Mouse (Mus musculus) lung, postnatal 14 days (tissue): Measurements from ENCODE around the gene Aacs.
"Not testable (repeated sequence)": the region's sequence is repeated elsewhere in the genome, so short reads cannot be mapped to it uniquely, and the experiment has no call there.

Experiments used
- DNase-seq: peaks from one replicate; pipeline ENCODE4 v3.0.0; 2021

Gene Aacs

GRCm38 (mm10) chr5:125466483-125466882, 9.1 kb upstream of the Aacs start:
- DNase-seq, result no peak

DNA sequence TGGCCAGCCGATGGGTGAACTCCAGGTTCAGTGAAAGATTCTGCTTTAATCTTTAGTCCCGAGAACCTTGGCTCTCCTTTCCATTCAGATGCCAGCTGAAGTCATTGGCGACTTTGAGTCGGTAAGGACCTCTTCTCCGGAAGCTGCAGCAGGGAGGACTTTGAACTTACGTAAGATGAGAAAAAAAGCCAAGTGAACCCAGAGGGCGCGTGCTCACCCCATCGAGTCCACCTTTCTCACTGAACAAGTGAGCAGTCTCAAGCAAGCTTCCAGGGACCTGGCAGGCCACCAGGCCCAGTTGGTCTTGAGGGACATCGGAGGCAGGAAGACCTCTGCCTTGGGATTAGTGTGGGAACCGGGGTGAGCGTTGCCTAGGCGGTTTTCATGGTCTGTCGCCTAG, 8.4 kb upstream of the Aacs start:
- DNase-seq, result no peak

DNA sequence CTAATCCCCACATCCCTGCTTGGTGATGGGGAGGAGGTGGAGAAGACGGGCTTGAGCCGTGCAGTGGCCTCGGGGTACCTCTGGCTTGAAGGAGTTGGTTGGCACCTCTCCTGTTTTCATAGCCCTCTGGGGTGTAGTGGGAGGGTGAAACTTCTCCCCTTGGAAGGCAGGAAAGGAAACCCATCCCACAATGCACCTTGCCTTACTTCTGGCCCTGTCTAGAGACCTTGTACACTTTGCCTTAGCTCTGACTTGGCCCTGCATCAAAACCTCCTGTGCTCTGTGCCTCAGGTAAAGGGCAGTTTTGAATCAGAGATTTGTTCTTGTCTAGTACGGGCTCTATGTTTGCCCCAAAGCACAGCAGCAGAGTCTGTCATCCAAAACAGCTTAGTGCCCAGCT, 4.9 kb upstream of the Aacs start:
- DNase-seq, result no peak

GRCm38 (mm10) chr5:125472796-125473475, 2.7 kb upstream of the Aacs start:
- DNase-seq, result no peak

GRCm38 (mm10) chr5:125475030-125475429, 584 bp upstream of the Aacs start:
- DNase-seq, result no peak

GRCm38 (mm10) chr5:125476286-125476625, 642 bp downstream of the Aacs start:
- DNase-seq, result no peak

DNA sequence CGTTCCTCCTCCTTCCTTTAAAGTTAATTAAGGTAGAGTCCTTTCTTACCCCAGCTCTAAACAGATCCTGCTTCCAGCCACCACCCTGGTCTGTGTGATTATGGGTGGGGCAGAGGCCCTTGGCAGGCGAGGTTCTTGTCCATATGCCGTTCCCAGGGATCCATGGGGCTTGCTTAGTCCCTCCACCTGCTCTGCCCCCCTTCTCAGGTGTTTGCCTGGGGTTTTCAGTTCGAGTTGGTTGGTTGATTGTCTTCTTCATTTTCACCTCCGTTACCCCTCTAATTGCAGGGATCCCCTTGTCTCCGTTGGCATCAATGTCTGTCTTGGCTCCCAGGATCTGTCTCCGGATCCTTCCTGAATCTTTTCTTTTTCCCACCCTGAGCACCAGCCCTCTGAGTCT, 1.2 kb downstream of the Aacs start:
- no peak for DNase-seq

GRCm38 (mm10) chr5:125477533-125477932, 1.9 kb downstream of the Aacs start:
- DNase-seq, result no peak

GRCm38 (mm10) chr5:125478037-125478436, 2.4 kb downstream of the Aacs start:
- no peak for DNase-seq

- no peak for DNase-seq
These were observed 3.8 kb downstream of the Aacs start for GRCm38 (mm10) chr5:125479376-125479775.

- DNase-seq, result no peak
These were observed 5.0 kb downstream of the Aacs start for GRCm38 (mm10) chr5:125480434-125481231.

GRCm38 (mm10) chr5:125482474-125482873, 6.9 kb downstream of the Aacs start:
- DNase-seq, result no peak

- no peak for DNase-seq
These were observed 8.3 kb downstream of the Aacs start for GRCm38 (mm10) chr5:125483712-125484611.

DNA sequence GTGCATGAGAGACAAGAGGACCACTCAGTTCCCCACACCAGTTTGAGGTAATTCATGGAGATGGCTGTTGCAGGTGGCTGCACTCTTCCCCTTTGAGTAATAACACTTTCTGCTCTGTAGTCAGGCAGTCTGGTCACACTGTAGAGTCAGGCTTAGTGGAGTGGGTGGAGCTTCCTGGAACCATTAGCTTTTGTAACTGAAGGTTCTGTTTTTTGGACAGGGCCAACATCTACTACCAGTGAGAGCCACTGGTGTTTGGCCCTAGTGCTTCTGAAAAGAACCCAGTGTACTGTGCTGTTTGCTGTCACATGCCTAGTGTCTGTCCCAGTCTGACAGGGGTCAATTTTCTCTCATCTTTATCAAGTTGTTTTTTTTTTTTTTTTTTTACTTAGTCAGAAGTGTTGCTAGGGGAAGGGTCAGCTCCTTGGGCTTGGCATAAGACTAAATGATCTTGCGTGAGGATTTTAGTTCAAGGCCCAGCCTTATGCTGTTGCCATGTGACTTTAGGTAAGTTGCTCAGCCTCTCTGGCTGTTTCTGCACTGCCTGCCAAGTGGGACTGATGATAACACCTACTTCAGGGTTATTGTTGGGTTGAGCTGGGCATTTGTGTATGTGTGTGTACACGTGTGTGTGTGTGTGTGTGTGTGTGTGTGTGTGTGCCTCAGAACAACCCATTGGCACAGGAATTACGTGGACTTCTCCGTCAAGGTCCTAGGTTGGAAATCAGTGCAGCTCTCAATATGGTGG, 9.6 kb downstream of the Aacs start:
- no peak for DNase-seq

- DNase-seq, result no peak
These were observed 10.5 kb downstream of the Aacs start for GRCm38 (mm10) chr5:125486088-125486487.

DNA sequence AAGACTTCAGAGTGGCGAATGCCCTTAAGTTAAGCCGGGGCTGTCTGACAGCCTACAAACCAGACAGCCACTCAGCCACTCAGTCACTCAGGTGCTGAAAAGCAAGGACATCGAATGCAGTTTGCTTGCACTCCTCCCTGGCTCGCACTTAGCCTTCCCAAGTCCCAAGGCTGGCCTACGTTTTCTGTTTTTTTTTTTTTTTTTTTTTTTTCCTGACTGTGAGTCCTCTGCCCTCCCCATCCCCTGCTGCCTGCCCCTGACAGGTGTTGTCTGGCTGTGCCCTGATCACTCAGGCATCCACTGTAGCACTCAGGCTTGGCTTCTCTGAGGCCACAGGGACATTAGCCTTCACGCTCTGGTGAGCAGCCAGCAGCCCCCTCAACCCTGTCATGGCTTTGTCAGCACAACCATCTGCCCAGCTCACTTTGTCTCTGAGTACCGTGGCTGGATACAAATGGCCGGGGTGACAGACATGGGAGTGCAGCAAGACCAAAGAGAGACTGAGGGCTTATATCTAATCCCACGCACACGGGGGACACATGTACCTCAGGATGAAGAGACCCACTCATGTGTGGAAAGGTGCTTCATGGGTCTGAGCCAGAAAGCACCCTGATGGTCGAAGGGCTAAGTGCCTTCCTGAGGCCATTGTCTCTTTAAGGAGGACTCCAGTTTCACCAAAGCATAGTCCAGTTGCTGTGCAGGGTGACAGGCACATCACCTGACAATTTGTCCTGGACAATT, 11.9 kb downstream of the Aacs start:
- DNase-seq, result no peak

DNA sequence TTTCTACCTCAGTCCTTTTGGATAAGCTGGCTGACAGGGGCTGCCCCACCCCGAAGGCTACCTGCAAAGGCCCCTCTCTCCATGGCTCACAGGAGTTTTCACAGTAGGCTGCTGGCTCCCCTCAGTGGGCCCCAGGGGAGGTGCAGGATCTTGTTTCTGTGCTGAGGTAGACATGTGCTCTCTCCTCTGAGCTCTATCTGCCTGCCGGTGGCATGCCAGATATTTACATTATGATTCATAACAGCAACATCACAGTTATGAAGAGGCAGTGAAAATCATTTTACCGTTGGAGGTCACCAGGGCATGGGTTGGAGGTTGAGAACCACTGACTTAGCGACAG, 12.5 kb downstream of the Aacs start:
- DNase-seq, result no peak

GRCm38 (mm10) chr5:125488953-125489352, 13.3 kb downstream of the Aacs start:
- not testable (repeated sequence) for DNase-seq

GRCm38 (mm10) chr5:125491107-125491506, 15.5 kb downstream of the Aacs start:
- no peak for DNase-seq

DNA sequence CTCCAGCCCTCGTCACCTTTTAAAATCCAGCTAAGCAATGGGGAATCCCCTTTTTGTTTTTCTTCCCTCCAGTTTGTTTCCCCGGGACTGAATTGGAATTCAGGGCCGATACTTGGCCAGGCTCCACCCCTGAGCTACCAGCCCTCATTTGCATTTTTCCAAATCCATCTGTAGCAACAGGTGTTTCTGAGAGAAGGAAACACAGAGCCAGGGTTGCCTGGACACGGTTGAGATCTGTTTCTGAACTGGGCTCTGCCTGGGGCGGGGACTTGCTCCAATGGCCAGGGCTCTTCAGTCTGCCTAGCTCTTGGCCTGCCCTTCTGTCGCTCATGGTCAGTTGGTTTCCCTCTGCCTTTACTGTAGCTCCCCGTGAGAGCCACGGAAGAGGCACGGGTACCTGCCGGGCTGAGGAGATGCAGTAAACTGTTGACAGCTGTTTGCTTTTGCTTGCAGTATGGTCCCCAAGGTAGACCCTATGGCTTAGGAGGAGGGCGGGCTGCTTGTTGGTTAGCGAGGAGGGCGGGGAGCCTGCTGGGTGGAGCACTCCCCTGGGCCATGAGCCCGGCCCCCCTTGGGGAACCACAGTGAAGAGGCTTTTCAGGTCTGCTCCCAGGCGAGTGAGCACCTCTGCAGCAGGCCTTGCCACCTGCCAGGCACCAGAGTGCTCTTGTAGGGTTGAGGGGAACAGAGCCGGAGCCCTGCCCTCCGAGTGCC, 16.9 kb downstream of the Aacs start:
- no peak for DNase-seq

DNA sequence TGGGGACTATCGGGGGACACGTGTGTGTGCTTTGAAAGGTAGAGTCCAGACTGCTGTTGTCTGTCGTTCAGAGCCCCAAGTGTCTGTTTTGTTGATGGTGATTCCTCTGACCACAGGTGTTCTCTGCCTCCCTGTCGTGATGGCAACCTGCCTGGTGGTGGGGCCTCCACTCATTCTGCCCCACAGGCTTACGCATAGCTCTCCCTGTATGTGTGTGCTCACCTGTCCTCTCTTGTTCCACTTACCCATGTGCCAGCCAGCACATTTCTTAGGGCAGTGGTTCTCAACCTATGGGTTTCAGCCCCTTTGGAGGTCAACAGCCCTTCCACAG, 17.4 kb downstream of the Aacs start:
- no peak for DNase-seq

- no peak for DNase-seq
These were observed 20.0 kb downstream of the Aacs start for GRCm38 (mm10) chr5:125495655-125496054.
